Mouse (Mus musculus) spleen, postnatal 0 days (tissue): ENCODE results near the gene Olfr690. TPM values are rescaled to one million over a fixed set of nuclear protein-coding genes. Genes with fewer than 3 reads are reported as not detected.

Experiments used
- polyA plus RNA-seq: library from polyadenylated mRNA; unstranded; fragments of >200 nt; fragmentation: Nextera tagmentation; extraction: Ambion mirVana; gene quantifications from 2 replicates; pipeline ENCODE4 v1.2.1, GENCODE M21; 2015

The Olfr690 gene
- not detected in 2 replicates for polyA plus RNA-seq

GRCm38 (mm10) chr7:105334004-105334403, at the start of gene Olfr690:
Gene Olfr690, minus strand, starts transcription at chr7:105334104.

GRCm38 (mm10) chr7:105374866-105375265, 41.0 kb upstream of the Olfr690 start, which contains the start of gene Gm5901:
Gene Gm5901, plus strand, starts transcription at chr7:105375038.

GRCm38 (mm10) chr7:105367930-105368329, 34.0 kb upstream of the Olfr690 start, which contains the start of gene Olfr692:
Gene Olfr692, plus strand, starts transcription at chr7:105368230.

GRCm38 (mm10) chr7:105342170-105342569, 8.3 kb upstream of the Olfr690 start, which contains the start of gene Olfr691:
Gene Olfr691, minus strand, starts transcription at chr7:105342270.

GRCm38 (mm10) chr7:105310865-105311264, 23.0 kb downstream of the Olfr690 start, which contains the start of gene Olfr689:
Gene Olfr689, plus strand, starts transcription at chr7:105311165.

GRCm38 (mm10) chr7:105287795-105288194, 46.1 kb downstream of the Olfr690 start, which contains the start of gene Olfr688:
Gene Olfr688, plus strand, starts transcription at chr7:105288095.

Other genes starting within 250 kb of the Olfr690 start
- gene Olfr680-ps1, start 241.3 kb downstream of the Olfr690 start, polyA plus RNA-seq, result not detected in 2 replicates
- gene Olfr681, start 217.3 kb downstream of the Olfr690 start, polyA plus RNA-seq, result not detected in 2 replicates
- not detected in 2 replicates for gene Olfr683, start 187.1 kb downstream of the Olfr690 start, polyA plus RNA-seq
- not detected in 2 replicates for gene Olfr684, start 170.5 kb downstream of the Olfr690 start, polyA plus RNA-seq
- gene Olfr685, start 148.1 kb downstream of the Olfr690 start, polyA plus RNA-seq, result not detected in 2 replicates
- gene Olfr686, start 126.6 kb downstream of the Olfr690 start, polyA plus RNA-seq, result not detected in 2 replicates
- gene Olfr688, start 46.0 kb downstream of the Olfr690 start, polyA plus RNA-seq, result not detected in 2 replicates
- gene Olfr689, start 22.9 kb downstream of the Olfr690 start, polyA plus RNA-seq, result not detected in 2 replicates
- not detected in 2 replicates for gene Olfr691, start 8.2 kb upstream of the Olfr690 start, polyA plus RNA-seq
- not detected in 2 replicates for gene Olfr692, start 34.1 kb upstream of the Olfr690 start, polyA plus RNA-seq
- 0.35 TPM in 1 of 2 replicates, not detected in the other for gene Gm5901, start 40.9 kb upstream of the Olfr690 start, polyA plus RNA-seq
- gene Fam160a2, start 66.0 kb upstream of the Olfr690 start, polyA plus RNA-seq, result 22.6 and 25.5 TPM in 2 replicates
- 0.05 TPM in 1 of 2 replicates, not detected in the other for gene Cnga4, start 70.5 kb upstream of the Olfr690 start, polyA plus RNA-seq
- gene Cckbr, start 91.6 kb upstream of the Olfr690 start, polyA plus RNA-seq, result not detected in 2 replicates
- 56.0 and 66.3 TPM in 2 replicates for gene Cavin3, start 148.2 kb upstream of the Olfr690 start, polyA plus RNA-seq
- 17.5 and 18.0 TPM in 2 replicates for gene Smpd1, start 220.3 kb upstream of the Olfr690 start, polyA plus RNA-seq
- gene Apbb1, start 247.5 kb upstream of the Olfr690 start, polyA plus RNA-seq, result 3.4 and 4.6 TPM in 2 replicates